Mouse (Mus musculus) liver (tissue): Measurements from ENCODE around the gene Lif.

Experiments used
- DNase-seq: peaks from one replicate; pipeline ENCODE4 v3.0.0-alpha.2; 2020; ENCODE audit warnings: mixed read lengths

Lif gene

DNA sequence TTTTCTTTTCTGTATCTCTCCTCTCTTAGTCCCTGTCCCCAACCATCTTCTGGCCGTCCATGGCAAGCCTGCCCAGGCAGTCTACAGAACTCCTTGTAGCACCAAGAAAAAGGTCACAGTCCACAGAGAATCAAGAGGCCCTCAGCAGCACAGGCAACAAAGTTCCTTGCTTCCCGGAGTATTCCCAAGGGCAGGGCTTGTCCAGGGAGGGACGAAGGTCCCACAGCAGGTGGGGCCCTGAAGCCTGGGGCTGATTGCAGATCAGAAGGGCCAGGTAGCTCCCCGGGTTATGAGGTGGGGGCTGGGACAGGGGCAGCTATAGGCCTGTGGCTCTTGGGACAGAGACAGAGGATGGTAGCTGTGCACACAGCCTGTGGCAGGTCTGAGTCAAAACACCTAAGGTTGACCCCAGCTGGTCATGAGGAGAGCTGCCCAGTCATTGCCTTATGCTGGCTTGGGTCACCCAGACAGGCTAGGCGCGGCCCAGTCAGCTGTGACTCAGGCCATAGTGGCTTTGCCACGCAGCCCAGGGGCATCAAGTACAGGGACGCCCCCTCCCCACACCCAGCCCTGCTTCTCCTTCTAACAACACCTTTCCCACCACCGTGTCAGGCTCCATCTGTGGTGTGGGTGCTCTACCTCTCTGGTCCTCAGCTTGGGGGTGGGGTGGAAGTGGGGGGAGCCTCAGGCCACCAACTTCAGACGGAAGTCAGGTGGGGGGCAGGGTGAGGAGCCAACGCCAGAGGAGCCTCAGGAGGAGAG is at the start of gene Lif:
Gene Lif (plus strand): TSS at position 712 of the 762 bp plus-strand sequence.
- DNase-seq, result no peak

DNA sequence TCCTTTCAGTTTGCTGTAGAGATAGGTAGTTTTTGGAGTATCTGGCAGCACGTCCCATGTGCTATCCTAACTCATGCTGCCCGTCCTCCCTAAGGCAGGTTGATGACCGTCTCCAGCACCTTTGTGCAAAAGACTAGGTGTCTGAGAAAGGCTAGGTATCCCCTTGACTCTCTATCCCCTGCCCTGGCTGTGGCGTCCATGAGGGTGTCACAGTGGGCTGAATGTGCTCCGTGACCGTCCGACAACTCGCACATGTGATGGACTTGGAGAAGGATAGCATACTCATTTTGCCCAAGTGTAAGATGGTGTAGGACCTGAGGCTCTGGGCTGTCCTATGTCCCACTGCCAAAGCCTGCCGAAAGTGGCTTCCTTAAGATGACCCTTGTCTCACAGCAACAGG is 49.7 kb upstream of the Lif start:
- no peak for DNase-seq

DNA sequence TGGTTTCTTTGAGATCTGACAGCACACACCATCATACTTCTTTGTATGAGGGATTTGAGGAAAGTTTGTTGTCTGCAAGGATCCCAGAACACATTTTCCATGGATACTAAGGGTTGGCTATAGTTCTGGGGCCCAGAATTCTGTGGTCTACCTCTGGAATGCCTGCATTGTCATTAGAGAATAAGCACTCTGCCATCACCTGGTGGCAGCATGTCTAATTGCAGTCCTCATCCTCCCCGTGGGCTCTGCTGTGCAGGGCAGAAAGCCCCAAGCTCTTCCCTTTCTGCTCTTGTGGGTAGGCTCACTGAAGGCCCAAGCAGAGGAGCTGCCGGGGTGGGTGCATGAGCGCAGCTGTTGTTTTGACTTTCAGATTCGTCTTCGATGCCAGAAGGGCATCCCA is 47.8 kb upstream of the Lif start:
- no peak for DNase-seq

- DNase-seq, result no peak
Observed at GRCm38 (mm10) chr11:4210786-4211185, 46.6 kb upstream of the Lif start.

GRCm38 (mm10) chr11:4213107-4213506 is 44.2 kb upstream of the Lif start:
- DNase-seq, result no peak

GRCm38 (mm10) chr11:4214572-4214971 is 42.8 kb upstream of the Lif start:
- no peak for DNase-seq

DNA sequence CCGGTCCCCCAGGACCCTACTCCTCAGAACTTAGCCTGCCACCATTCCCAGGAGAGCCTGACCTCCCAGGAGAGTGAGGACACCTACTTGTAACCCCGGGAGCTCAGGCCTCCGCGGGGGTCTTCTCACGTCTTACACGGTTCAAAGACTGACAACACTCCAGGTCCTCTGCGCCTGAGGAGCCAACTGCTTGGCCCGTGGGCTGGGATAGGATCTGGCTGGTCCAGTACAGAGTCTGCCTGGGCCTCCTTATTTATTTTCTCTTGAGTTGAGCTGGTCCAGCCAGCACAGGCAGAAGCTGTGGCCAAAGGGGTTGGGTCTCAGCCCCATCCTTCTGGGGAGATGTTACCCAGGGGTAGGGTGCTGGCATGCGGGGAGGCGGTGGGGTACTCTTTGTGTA is 42.3 kb upstream of the Lif start:
- DNase-seq, result no peak

- DNase-seq, result no peak
Observed at GRCm38 (mm10) chr11:4216248-4217000, 40.9 kb upstream of the Lif start.

DNA sequence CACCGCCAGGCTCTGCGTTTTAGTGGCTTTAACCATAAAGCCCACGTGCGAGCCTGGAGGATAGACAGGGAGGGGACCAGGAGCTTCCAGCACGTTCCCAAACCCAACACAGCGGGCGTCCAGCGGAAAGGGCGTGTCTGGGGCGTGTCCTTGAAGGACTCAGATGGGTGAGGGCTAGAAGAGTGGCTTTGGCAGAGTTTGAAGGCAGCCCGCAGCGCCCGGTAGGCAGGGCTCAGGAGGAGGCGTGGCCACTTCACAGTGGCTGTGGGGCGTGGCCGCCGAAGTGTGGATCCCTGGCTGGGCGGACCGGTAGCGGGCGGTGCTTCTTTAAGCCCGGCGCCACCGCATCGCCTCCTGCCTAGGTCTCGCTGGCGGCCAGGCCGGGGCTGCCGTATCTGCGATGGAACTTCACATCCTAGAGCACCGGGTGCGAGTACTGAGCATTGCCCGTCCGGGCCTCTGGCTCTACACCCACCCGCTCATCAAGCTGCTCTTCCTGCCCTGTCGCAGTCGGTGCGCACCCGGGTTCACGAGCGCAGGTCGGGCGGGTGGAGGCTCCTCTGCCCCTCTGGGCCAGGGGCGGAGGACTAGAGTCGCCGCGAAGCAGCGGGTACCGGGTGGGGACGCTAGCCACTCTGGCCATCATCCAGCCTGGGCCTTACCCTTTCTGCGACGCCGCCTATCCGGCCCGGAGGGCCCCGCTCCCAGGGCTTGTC is 39.3 kb upstream of the Lif start, which contains the start of gene Castor1:
Gene Castor1 (plus strand): TSS at position 312 of the 716 bp plus-strand sequence.
- DNase-seq, result peak; percentile 98

DNA sequence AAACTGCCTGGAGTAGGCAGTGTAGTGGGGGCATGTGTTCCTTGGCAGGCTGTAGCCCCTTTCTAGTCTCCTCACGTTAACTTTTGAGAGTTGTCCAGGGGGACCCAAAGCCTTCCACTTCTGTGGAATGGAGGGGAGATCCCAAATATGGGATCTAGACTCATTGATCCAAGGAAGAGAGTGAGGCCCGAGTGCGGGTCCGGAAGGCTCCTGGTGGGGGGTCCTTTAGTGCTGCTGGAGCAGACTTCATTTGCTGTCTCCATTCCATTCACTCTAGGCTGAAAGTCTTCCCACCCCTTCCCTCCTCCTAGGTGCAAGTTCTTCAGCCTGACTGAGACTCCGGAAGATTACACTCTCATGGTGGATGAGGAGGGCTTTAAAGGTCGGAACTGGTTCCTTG is 38.7 kb upstream of the Lif start:
- no peak for DNase-seq

DNA sequence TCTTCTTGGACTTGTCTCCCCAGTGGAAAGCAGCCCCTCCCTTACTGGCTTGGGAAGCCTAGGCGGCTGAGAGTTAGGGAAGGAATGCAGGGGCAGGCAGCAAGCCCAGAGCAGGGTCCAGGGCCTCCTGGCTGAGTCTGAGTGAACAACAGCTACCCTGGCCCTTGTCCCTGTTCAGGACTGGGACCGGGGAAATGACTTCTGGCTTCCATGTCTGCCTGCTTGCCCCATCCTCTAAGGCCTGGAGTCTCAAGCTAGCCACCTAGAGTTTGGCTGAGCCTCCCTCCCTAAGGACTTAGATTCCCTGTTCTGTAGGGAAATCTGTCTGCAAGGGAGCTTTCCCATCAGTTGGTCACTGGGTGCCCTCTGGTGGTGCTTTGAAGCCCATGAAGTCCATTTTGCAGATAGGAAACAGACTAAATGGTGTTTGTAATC is 38.0 kb upstream of the Lif start:
- DNase-seq, result peak; percentile 71

GRCm38 (mm10) chr11:4219908-4220307 is 37.4 kb upstream of the Lif start:
- DNase-seq, result no peak

- peak; percentile 91 for DNase-seq
Observed at GRCm38 (mm10) chr11:4220443-4221400, 36.6 kb upstream of the Lif start.

- DNase-seq, result no peak
Observed at GRCm38 (mm10) chr11:4222046-4222950, 35.1 kb upstream of the Lif start.

GRCm38 (mm10) chr11:4223393-4224188 is 33.8 kb upstream of the Lif start:
- DNase-seq, result peak; percentile 96

DNA sequence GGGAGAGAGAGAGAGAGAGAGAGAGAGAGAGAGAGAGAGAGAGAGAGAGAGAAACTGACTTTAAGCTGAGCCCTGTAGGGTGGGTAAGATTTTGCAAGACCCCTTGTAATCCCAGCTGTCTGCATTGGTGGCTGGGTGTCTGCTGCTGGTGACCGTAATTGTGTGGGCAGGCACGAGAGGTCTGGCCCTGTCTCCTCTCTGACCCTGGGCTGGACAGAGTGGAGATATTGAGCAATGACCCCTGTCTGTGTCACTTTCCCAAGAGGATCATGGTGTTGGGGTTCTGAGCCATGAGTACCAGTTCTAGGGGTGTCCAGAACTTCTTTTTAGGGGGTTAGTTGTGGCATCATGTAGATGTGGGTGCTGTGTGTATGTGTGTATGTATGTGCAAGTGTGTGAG is 33.1 kb upstream of the Lif start:
- peak; percentile 39 for DNase-seq

DNA sequence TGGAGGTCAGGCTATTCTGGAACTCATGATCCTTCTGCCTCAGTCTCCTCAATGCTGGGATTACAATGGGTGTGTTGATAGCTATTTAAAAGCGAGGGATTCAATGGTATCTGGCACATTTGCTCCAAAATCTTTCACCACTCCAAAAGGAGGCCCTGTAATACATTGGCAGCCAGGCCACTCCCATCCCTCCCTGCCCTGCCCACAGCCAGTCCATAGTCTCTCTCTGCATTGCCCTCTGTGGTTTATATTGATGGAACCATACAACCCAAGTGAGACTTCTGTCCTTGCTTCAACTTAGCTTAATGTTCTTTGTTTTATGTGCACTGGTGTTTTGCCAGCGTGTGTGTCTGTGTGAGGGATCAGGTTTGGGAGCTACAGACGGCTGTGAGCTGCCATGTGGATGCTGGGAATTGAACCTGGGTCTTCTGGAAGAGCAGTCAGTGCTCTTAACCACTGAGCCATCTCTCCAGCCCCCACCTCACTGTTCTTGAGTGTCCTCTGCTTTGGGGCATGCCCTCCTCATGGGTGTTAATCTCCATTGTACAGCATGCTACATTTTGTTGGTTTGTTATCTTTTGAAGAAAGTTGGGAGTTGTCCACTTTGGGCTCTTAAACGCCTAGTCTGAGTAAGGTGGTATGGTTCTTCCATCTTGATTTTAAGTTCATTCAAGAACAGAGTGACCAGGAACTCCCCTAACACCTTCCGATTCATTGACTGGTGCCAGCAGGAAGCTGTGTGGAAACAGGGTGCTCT is 30.6 kb upstream of the Lif start:
- peak; percentile 62 for DNase-seq

GRCm38 (mm10) chr11:4228463-4228862 is 28.9 kb upstream of the Lif start:
- DNase-seq, result no peak

DNA sequence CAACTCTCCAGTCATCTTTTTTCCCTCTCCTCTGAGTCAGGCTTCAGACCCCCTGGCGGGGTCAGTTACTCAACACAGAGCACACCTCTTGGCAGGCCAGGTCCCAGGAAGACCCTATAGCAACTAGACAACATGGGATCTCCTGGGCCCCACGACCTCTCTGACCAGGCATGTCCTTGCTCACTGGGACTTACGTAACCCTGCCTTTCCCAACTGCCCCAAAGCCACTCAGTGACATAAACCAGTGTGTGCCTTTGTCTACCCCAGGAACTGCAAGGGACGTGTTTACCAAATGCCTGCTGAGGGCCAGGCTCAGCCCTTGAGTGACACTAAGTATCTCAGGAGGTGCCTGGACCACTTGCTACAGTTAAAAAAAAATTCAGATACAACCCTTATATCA is 27.5 kb upstream of the Lif start:
- DNase-seq, result no peak

DNA sequence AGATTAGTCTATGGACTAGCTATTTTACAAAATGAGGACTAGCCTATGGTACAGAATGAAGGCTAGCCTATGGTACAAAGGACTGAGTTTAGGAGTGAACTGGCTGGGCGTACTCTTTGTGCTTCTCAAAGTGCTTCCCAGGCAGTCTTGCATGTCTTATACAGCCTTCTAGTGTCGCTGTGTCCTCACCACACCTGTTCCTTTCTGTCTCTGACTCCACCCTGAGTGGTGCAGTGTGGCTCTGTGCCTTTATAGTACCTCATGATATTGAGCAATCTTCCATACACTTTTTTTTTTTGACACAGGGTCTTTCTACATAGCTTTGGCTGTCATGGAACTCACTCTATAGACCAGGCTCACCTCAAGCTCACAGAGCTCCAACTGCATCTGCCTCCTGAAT is 25.9 kb upstream of the Lif start:
- DNase-seq, result no peak
